Mouse (Mus musculus): ENCODE results near the gene Gzmm. TPM values are rescaled to one million over a fixed set of nuclear protein-coding genes. Genes with fewer than 3 reads are reported as not detected.

The Gzmm gene
- total RNA-seq (2014; fragmentation: Nextera tagmentation), result 1.7 and 1.8 TPM in 2 replicates
- total RNA-seq (2017), result 1.7 and 2.4 TPM in 2 replicates

GRCm38 (mm10) chr10:79688720-79689119 is at the start of gene Gzmm:
Gene Gzmm (plus strand): TSS chr10:79689020.
- 0 out of 2 replicates have a peak, but pooled peaks have one; percentile 5 for ATAC-seq (replicated peaks; ENCODE audit: low FRiP score, low TSS enrichment, poor library complexity, severe bottlenecking)

GRCm38 (mm10) chr10:79645711-79646110 is 43.1 kb upstream of the Gzmm start, which contains the start of gene Odf3l2:
Gene Odf3l2 (minus strand): TSS chr10:79645738.
- ATAC-seq (replicated peaks; ENCODE audit: low FRiP score, low TSS enrichment, poor library complexity, severe bottlenecking), result no peak

GRCm38 (mm10) chr10:79649070-79649751 is 39.6 kb upstream of the Gzmm start:
- ATAC-seq (replicated peaks; ENCODE audit: low FRiP score, low TSS enrichment, poor library complexity, severe bottlenecking), result peak; percentile 88

- no peak for ATAC-seq (replicated peaks; ENCODE audit: low FRiP score, low TSS enrichment, poor library complexity, severe bottlenecking)
Observed at GRCm38 (mm10) chr10:79652789-79653188, 36.0 kb upstream of the Gzmm start.

GRCm38 (mm10) chr10:79654946-79655395 is 33.8 kb upstream of the Gzmm start:
- no peak for ATAC-seq (replicated peaks; ENCODE audit: low FRiP score, low TSS enrichment, poor library complexity, severe bottlenecking)

GRCm38 (mm10) chr10:79658829-79659228 is 30.0 kb upstream of the Gzmm start:
- peak; percentile 61; the same call in 1 of the 2 replicates for ATAC-seq (replicated peaks; ENCODE audit: low FRiP score, low TSS enrichment, poor library complexity, severe bottlenecking)

GRCm38 (mm10) chr10:79660298-79660697 is 28.5 kb upstream of the Gzmm start:
- no peak for ATAC-seq (replicated peaks; ENCODE audit: low FRiP score, low TSS enrichment, poor library complexity, severe bottlenecking)

- ATAC-seq (replicated peaks; ENCODE audit: low FRiP score, low TSS enrichment, poor library complexity, severe bottlenecking), result no peak
Observed at GRCm38 (mm10) chr10:79661861-79662260, 27.0 kb upstream of the Gzmm start.

GRCm38 (mm10) chr10:79664131-79664665 is 24.6 kb upstream of the Gzmm start, which contains the start of gene Madcam1:
Gene Madcam1 (plus strand): TSS chr10:79664559.
- ATAC-seq (replicated peaks; ENCODE audit: low FRiP score, low TSS enrichment, poor library complexity, severe bottlenecking), result peak; percentile 39

GRCm38 (mm10) chr10:79665051-79665450 is 23.8 kb upstream of the Gzmm start:
- no peak for ATAC-seq (replicated peaks; ENCODE audit: low FRiP score, low TSS enrichment, poor library complexity, severe bottlenecking)

- ATAC-seq (replicated peaks; ENCODE audit: low FRiP score, low TSS enrichment, poor library complexity, severe bottlenecking), result no peak
Observed at GRCm38 (mm10) chr10:79666493-79666892, 22.3 kb upstream of the Gzmm start.

- ATAC-seq (replicated peaks; ENCODE audit: low FRiP score, low TSS enrichment, poor library complexity, severe bottlenecking), result no peak
Observed at GRCm38 (mm10) chr10:79668076-79668475, 20.7 kb upstream of the Gzmm start.

GRCm38 (mm10) chr10:79668771-79669575 is 19.8 kb upstream of the Gzmm start, which contains the start of gene Tpgs1:
Gene Tpgs1 (plus strand): TSS chr10:79669369.
- ATAC-seq (replicated peaks; ENCODE audit: low FRiP score, low TSS enrichment, poor library complexity, severe bottlenecking), result peak; percentile 85

GRCm38 (mm10) chr10:79669576-79670057 is 19.2 kb upstream of the Gzmm start:
- ATAC-seq (replicated peaks; ENCODE audit: low FRiP score, low TSS enrichment, poor library complexity, severe bottlenecking), result peak; percentile 28

GRCm38 (mm10) chr10:79670071-79670888 is 18.5 kb upstream of the Gzmm start:
- no peak for ATAC-seq (replicated peaks; ENCODE audit: low FRiP score, low TSS enrichment, poor library complexity, severe bottlenecking)

- ATAC-seq (replicated peaks; ENCODE audit: low FRiP score, low TSS enrichment, poor library complexity, severe bottlenecking), result no peak
Observed at GRCm38 (mm10) chr10:79671396-79672087, 17.3 kb upstream of the Gzmm start.

- ATAC-seq (replicated peaks; ENCODE audit: low FRiP score, low TSS enrichment, poor library complexity, severe bottlenecking), result no peak; the same call in 1 of the 2 replicates
Observed at GRCm38 (mm10) chr10:79672088-79672455, 16.7 kb upstream of the Gzmm start.

- no peak for ATAC-seq (replicated peaks; ENCODE audit: low FRiP score, low TSS enrichment, poor library complexity, severe bottlenecking)
Observed at GRCm38 (mm10) chr10:79673054-79673453, 15.8 kb upstream of the Gzmm start.

Measured in megakaryocyte-erythroid progenitor cell, adult 5-6 weeks (primary cell).